Mouse (Mus musculus): ENCODE results near the gene Tmub2.
A peak's percentile ranks its signal among the peaks of the same experiment; 100 is the strongest.

- peak; percentile 49 for TF ChIP-seq POLR2A (IDR thresholded peaks at IDR 0.05; ENCODE audit: low read depth, low read length)
- TF ChIP-seq CTCF (conservative IDR thresholded peaks at IDR 0.05; ENCODE audit: insufficient read depth, insufficient read length, low read depth, low read length), result no peak
Measured at GRCm38 (mm10) chr11:102296491-102297472, 12.1 kb downstream of the Tmub2 start, which contains the start of gene Atxn7l3.
